Mouse (Mus musculus): ENCODE results near the gene Wapl.

GRCm38 (mm10) chr14:34635192-34635591, 38.5 kb upstream of the Wapl start:
- TF ChIP-seq POLR2A (IDR thresholded peaks at IDR 0.05; ENCODE audit: control insufficient read depth, low read depth, low read length) (no peak), CTCF (IDR thresholded peaks at IDR 0.05; ENCODE audit: control insufficient read depth, insufficient read depth, insufficient replicate concordance, low read depth, low read length) (no peak)
